Mouse (Mus musculus) brain, embryonic 14.5 days (tissue): Measurements from ENCODE around the gene Ap1g2.

Experiments
- CTCF ChIP-seq: fragments of 200-500 bp; IDR thresholded peaks from 2 replicates; pipeline ENCODE4 v1.5.1; 2012; ENCODE audit warnings: inconsistent platforms, mild to moderate bottlenecking, moderate library complexity, borderline replicate concordance; ENCODE audit not compliant: insufficient read depth, insufficient read length; ENCODE audit errors: extremely low read depth
- POLR2A ChIP-seq: fragments of 200-500 bp; IDR thresholded peaks from 2 replicates; pipeline ENCODE4 v1.6.1; 2012; ENCODE audit warnings: mild to moderate bottlenecking, inconsistent platforms, borderline replicate concordance; ENCODE audit not compliant: poor library complexity, insufficient read depth, insufficient read length, severe bottlenecking; ENCODE audit errors: extremely low read depth

DNA sequence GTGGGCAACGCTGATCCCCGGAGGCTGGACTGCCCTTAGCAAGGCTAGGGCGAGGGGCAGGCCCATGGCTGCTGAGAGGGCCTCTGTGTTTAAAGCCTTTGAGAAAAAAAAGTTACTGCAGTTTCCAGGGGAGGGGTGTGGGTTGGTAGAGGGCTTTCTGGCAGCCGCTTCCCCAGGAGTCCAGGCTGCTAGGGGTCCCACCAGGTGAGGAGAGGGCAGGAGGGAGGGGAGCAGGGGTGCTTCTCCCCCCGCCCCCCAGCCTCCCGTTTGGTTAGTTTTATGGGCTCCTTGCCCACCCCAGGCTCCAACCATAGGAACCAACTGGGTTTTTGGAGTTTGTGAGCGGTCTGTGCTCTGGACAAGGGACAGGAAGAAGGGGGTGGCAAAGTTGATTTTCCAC lies 44.5 kb downstream of the Ap1g2 start:
- no peak for TF ChIP-seq POLR2A
- no peak for TF ChIP-seq CTCF
